Mouse (Mus musculus): Measurements from ENCODE around the gene Cfap299. TPM values are rescaled to one million over a fixed set of nuclear protein-coding genes. Genes with fewer than 3 reads are reported as not detected.

The Cfap299 gene
- polyA plus RNA-seq, 1 experiment from 2014 or later = not detected

DNA sequence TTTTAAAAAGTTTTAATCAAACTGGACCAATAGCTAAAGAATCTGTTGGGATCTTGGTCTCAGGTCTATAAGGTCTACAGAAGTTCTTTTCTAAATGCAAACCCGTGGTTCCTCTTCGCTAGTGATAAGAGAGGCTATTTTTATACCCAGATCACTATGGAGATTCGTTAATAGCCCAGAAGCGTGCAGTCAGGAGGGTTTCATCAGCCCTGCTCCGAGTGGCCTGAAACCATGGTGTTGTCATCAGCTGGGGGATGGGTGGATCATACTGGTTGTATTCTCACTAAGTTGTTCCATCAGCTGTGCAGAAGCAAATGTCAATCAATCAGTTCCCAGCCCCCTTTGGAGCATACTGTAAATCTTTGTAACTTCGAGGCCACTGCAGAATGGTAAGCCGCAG, 193.9 kb downstream of the Cfap299 start:
- no peaks in the 10 kb centered on the region; the same call in 1 of the 2 replicates for H3K4me1 ChIP-seq (replicated peaks; ENCODE audit: control insufficient read depth, insufficient read depth, low read length)
- ATAC-seq (replicated peaks; ENCODE audit: low FRiP score, low TSS enrichment, low read depth) (no peak), DNase-seq (ENCODE audit: low spot score) (no peak)
- H3K27ac ChIP-seq (ENCODE audit: low read depth) = no peak overlapping the region
- H3K36me3 ChIP-seq (ENCODE audit: control insufficient read depth, insufficient read depth, low read length) = no peaks in the 10 kb centered on the region
- H3K4me3 ChIP-seq (ENCODE audit: low read depth, low read length) = no peak overlapping the region
- H3K9me3 ChIP-seq (ENCODE audit: control insufficient read depth, low read length) = no peaks in the 10 kb centered on the region
- H3K9ac ChIP-seq (ENCODE audit: low read length) = no peak overlapping the region
- whole genome bisulfite sequencing = 85% methylated on average over 7 of the region's 7 CpGs
- H3K4me2 ChIP-seq (ENCODE audit: low read length) = no peak overlapping the region
- no peaks in the 10 kb centered on the region for H3K27me3 ChIP-seq (replicated peaks; ENCODE audit: control insufficient read depth, insufficient read depth, low read length)

GRCm38 (mm10) chr5:98523783-98524182, 194.7 kb downstream of the Cfap299 start:
- H3K36me3 ChIP-seq (ENCODE audit: control insufficient read depth, insufficient read depth, low read length) = no peaks in the 10 kb centered on the region
- H3K27ac ChIP-seq (ENCODE audit: low read depth) = no peak overlapping the region
- WGBS = 90% methylated on average over 1 of the region's 1 CpGs
- H3K9me3 ChIP-seq (ENCODE audit: control insufficient read depth, low read length) = no peaks in the 10 kb centered on the region
- ATAC-seq (replicated peaks; ENCODE audit: low FRiP score, low TSS enrichment, low read depth) (no peak), DNase-seq (ENCODE audit: low spot score) (no peak)
- no peaks in the 10 kb centered on the region; the same call in 1 of the 2 replicates for H3K4me1 ChIP-seq (replicated peaks; ENCODE audit: control insufficient read depth, insufficient read depth, low read length)
- H3K4me3 ChIP-seq (ENCODE audit: low read depth, low read length) = no peak overlapping the region
- no peak overlapping the region for H3K9ac ChIP-seq (ENCODE audit: low read length)
- no peak overlapping the region for H3K4me2 ChIP-seq (ENCODE audit: low read length)
- no peaks in the 10 kb centered on the region for H3K27me3 ChIP-seq (replicated peaks; ENCODE audit: control insufficient read depth, insufficient read depth, low read length)

DNA sequence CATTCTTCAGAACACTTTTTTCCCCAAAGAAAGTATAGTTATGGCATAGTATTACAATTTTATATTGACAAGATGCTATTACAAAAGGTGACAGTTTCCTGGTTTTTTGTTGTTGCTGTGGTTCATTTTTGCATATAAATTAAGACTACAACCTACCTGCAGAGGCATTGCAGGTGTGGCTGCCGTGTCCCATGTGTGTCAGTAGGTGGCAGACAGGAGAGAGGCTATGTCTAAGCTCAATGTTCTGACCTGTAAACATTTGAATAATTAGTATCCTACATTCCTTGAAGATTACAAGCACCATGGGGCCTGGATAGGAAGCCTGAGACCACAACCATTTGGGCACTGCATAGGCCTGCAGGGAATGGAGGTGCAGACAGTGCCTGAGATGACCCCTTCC, 212.2 kb downstream of the Cfap299 start:
- 91% methylated on average over 1 of the region's 1 CpGs for WGBS
- no peaks in the 10 kb centered on the region for H3K9me3 ChIP-seq (ENCODE audit: control insufficient read depth, low read length)
- no peaks in the 10 kb centered on the region for H3K27me3 ChIP-seq (replicated peaks; ENCODE audit: control insufficient read depth, insufficient read depth, low read length)
- H3K4me2 ChIP-seq (ENCODE audit: low read length) = no peak overlapping the region
- H3K4me3 ChIP-seq (ENCODE audit: low read depth, low read length) = no peak overlapping the region
- no peak overlapping the region for H3K27ac ChIP-seq (ENCODE audit: low read depth)
- DNase-seq (ENCODE audit: low spot score) (no peak), ATAC-seq (replicated peaks; ENCODE audit: low FRiP score, low TSS enrichment, low read depth) (no peak)
- H3K36me3 ChIP-seq (ENCODE audit: control insufficient read depth, insufficient read depth, low read length) = no peaks in the 10 kb centered on the region
- no peak overlapping the region for H3K9ac ChIP-seq (ENCODE audit: low read length)
- no peaks in the 10 kb centered on the region for H3K4me1 ChIP-seq (replicated peaks; ENCODE audit: control insufficient read depth, insufficient read depth, low read length)

DNA sequence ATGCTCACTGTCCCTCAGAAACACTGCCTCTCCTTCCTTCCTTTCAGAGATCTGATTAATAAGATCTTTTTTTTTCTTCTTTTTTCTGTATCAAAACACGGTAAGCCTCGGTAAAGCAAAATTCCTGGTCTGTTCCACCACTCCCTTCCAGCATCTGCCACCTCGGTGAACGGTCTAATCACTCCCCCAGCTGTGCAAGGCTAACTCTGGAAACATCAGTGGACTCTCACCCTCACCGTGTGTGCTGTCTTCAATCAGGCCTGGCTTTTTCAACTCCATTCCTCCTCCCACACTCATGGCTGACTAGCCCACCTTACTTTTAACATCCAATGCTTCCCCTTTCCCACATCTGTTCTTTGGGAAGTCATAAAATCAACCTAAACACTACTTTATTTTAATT, 221.2 kb downstream of the Cfap299 start:
- H3K4me1 ChIP-seq (replicated peaks; ENCODE audit: control insufficient read depth, insufficient read depth, low read length) = 0 out of 2 replicates have a peak, but pooled peaks cover 3% of the 10 kb centered on the region
- no peaks in the 10 kb centered on the region for H3K36me3 ChIP-seq (ENCODE audit: control insufficient read depth, insufficient read depth, low read length)
- H3K27me3 ChIP-seq (replicated peaks; ENCODE audit: control insufficient read depth, insufficient read depth, low read length) = no peaks in the 10 kb centered on the region
- no peak overlapping the region for H3K4me2 ChIP-seq (ENCODE audit: low read length)
- H3K4me3 ChIP-seq (ENCODE audit: low read depth, low read length) = no peak overlapping the region
- H3K9ac ChIP-seq (ENCODE audit: low read length) = no peak overlapping the region
- no peaks in the 10 kb centered on the region for H3K9me3 ChIP-seq (ENCODE audit: control insufficient read depth, low read length)
- ATAC-seq (replicated peaks; ENCODE audit: low FRiP score, low TSS enrichment, low read depth) (no peak), DNase-seq (ENCODE audit: low spot score) (no peak)
- WGBS = 40% methylated on average over 5 of the region's 5 CpGs
- H3K27ac ChIP-seq (ENCODE audit: low read depth) = no peak overlapping the region

DNA sequence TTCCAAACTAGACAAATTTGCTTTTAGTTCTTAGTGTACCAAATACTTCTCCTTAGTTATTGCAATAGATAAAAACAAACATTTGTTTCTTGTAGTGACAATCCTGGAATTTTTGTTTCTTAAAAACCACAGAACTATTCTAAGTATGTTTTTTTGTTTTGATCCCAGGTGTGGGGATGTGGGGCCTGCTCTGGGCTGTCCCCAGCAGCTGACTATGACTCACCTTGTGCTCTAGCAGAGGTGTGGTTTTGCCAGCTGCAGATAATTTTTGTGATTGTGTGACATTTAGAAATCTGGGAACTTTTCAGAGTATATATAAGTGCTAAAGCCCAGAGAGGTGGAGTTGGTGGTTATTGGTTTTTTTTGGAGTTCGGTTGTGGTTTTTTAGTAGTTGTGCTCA, 221.8 kb downstream of the Cfap299 start:
- H3K4me3 ChIP-seq (ENCODE audit: low read depth, low read length) = no peak overlapping the region
- no peak overlapping the region for H3K9ac ChIP-seq (ENCODE audit: low read length)
- no peak overlapping the region for H3K27ac ChIP-seq (ENCODE audit: low read depth)
- 76% methylated on average over 1 of the region's 1 CpGs for WGBS
- no peak overlapping the region for H3K4me2 ChIP-seq (ENCODE audit: low read length)
- H3K27me3 ChIP-seq (replicated peaks; ENCODE audit: control insufficient read depth, insufficient read depth, low read length) = no peaks in the 10 kb centered on the region
- H3K36me3 ChIP-seq (ENCODE audit: control insufficient read depth, insufficient read depth, low read length) = no peaks in the 10 kb centered on the region
- no peaks in the 10 kb centered on the region for H3K9me3 ChIP-seq (ENCODE audit: control insufficient read depth, low read length)
- H3K4me1 ChIP-seq (replicated peaks; ENCODE audit: control insufficient read depth, insufficient read depth, low read length) = 0 out of 2 replicates have a peak, but pooled peaks cover 3% of the 10 kb centered on the region
- no peak for ATAC-seq (replicated peaks; ENCODE audit: low FRiP score, low TSS enrichment, low read depth)
- DNase-seq (ENCODE audit: low spot score) = no peak

DNA sequence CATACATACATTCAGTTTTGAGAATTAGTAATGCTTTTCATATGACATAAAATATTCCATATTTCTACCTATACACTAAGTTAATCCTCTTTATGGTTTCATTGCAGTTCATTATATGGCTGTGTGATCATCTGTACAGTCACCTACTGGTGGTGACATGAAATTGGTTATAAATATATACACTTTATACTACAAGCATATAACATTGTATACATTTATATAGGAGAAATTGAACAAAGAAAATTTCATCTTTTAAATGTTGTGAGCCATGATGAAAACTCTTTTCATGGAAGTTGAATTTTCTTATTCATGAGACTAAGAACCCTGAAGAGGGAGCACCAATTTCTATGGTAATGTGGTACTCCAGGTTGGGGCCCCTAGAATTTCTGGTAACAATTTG, 223.3 kb downstream of the Cfap299 start, which contains the start of gene Gm11111:
Gm11111 (plus strand) TSS at position 301 of the 400 bp plus-strand sequence.
- no peak within 1 kb of the TSS for H3K4me3 ChIP-seq (ENCODE audit: low read depth, low read length)
- H3K4me1 ChIP-seq (replicated peaks; ENCODE audit: control insufficient read depth, insufficient read depth, low read length) = 0 out of 2 replicates have a peak, but pooled peaks cover 3% of the 10 kb centered on the region
- H3K27me3 ChIP-seq (replicated peaks; ENCODE audit: control insufficient read depth, insufficient read depth, low read length) = no peaks in the 10 kb centered on the region
- no peaks in the 10 kb centered on the region for H3K36me3 ChIP-seq (ENCODE audit: control insufficient read depth, insufficient read depth, low read length)
- H3K9ac ChIP-seq (ENCODE audit: low read length) = no peak within 1 kb of the TSS
- H3K27ac ChIP-seq (ENCODE audit: low read depth) = no peak within 1 kb of the TSS
- no peak for DNase-seq (ENCODE audit: low spot score)
- ATAC-seq (replicated peaks; ENCODE audit: low FRiP score, low TSS enrichment, low read depth) = no peak
- no peak within 1 kb of the TSS for H3K4me2 ChIP-seq (ENCODE audit: low read length)
- H3K9me3 ChIP-seq (ENCODE audit: control insufficient read depth, low read length) = no peaks in the 10 kb centered on the region

DNA sequence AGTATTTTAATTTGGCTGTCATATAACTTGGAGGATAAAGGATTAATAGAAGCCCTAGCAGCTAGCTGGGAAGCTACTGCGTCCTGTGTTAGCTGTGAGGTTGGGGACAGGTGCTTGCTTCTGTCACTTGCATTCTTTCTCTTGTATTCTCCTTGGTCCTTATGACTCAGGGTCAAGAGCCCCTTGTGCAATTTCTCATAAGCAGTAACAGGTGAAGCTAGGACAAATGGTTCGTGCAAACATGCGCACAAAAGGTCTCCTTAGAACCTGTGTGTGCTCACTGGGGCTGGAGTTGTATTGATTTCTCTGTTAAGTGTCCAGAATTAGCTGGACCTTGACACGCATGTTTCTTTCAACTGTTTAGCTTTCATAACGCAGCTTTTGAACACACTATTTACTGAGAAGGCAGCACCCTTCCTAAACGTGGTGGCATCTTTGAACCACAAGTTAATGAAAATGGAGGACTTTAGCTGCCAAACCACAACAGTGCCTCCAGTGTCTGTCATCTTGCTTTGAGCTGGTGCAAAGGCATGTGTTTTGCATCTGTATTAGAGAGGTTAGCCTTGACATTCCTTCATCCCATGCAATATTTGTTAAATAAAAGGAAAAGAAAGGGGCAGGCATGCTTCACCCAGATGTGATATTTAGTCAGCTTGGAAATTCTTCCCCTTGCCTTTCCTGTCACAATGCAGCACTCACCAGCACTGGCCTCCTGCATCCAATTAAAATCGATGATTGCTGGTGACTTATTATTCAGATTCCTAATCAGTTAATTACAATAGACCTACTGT, 223.9 kb downstream of the Cfap299 start:
- Histone ChIP-seq H3K4me2 (ENCODE audit: low read length) (no peak overlapping the region), H3K9me3 (ENCODE audit: control insufficient read depth, low read length) (no peaks in the 10 kb centered on the region), H3K9ac (ENCODE audit: low read length) (no peak overlapping the region), H3K27me3 (replicated peaks; ENCODE audit: control insufficient read depth, insufficient read depth, low read length) (no peaks in the 10 kb centered on the region), H3K4me3 (ENCODE audit: low read depth, low read length) (no peak overlapping the region), H3K36me3 (ENCODE audit: control insufficient read depth, insufficient read depth, low read length) (no peaks in the 10 kb centered on the region), H3K4me1 (replicated peaks; ENCODE audit: control insufficient read depth, insufficient read depth, low read length) (0 out of 2 replicates have a peak, but pooled peaks cover 3% of the 10 kb centered on the region), H3K27ac (ENCODE audit: low read depth) (no peak overlapping the region)
- no peak for DNase-seq (ENCODE audit: low spot score)
- ATAC-seq (replicated peaks; ENCODE audit: low FRiP score, low TSS enrichment, low read depth) = no peak
- 65% methylated on average over 7 of the region's 7 CpGs for WGBS

DNA sequence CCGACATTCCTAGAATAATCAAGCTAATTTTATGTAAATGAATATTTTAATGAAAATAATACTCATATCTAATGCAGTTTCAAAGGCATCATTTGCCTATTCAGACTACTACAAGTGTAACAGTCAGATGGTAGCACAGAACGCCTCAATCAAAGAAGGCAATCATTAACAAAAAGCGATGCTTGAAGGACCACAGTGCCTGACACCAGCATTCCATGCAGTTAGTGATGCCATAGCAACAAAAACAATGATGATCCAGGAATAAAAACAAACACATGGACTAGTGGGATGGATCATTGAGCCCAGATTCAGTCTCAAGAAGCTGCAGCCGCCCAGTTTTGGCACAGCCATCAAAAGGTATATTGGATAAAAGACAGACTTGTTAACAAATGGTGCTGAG, 232.2 kb downstream of the Cfap299 start:
- WGBS = 84% methylated on average over 4 of the region's 4 CpGs
- Histone ChIP-seq H3K4me2 (ENCODE audit: low read length) (no peak overlapping the region), H3K27ac (ENCODE audit: low read depth) (no peak overlapping the region), H3K36me3 (ENCODE audit: control insufficient read depth, insufficient read depth, low read length) (no peaks in the 10 kb centered on the region), H3K4me1 (replicated peaks; ENCODE audit: control insufficient read depth, insufficient read depth, low read length) (no peaks in the 10 kb centered on the region), H3K27me3 (replicated peaks; ENCODE audit: control insufficient read depth, insufficient read depth, low read length) (no peaks in the 10 kb centered on the region), H3K9me3 (ENCODE audit: control insufficient read depth, low read length) (no peaks in the 10 kb centered on the region), H3K9ac (ENCODE audit: low read length) (no peak overlapping the region), H3K4me3 (ENCODE audit: low read depth, low read length) (no peak overlapping the region)
- DNase-seq (ENCODE audit: low spot score) (no peak), ATAC-seq (replicated peaks; ENCODE audit: low FRiP score, low TSS enrichment, low read depth) (no peak)

DNA sequence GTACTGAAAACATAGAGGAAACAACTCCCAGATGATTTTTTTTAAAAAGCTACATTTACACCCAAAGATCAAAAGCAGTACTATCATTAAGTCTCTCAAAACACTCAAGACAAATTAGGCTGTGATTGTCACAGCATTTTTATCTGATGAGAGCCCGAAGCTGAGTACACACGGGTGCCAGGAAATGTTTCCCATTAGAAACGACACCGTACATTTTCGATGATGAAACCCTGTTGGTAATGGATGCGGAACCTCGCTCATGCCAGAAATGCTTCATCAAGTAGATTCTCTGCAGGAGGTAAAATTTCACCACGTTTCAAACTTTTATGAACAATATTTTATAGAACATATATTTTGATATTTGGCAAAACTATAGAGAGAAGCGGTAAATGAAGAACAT, 233.7 kb downstream of the Cfap299 start:
- Histone ChIP-seq H3K4me1 (replicated peaks; ENCODE audit: control insufficient read depth, insufficient read depth, low read length) (peaks cover 4% of the 10 kb centered on the region; the same call in 1 of the 2 replicates), H3K27ac (ENCODE audit: low read depth) (no peak overlapping the region), H3K9ac (ENCODE audit: low read length) (no peak overlapping the region), H3K4me3 (ENCODE audit: low read depth, low read length) (no peak overlapping the region), H3K9me3 (ENCODE audit: control insufficient read depth, low read length) (no peaks in the 10 kb centered on the region), H3K36me3 (ENCODE audit: control insufficient read depth, insufficient read depth, low read length) (no peaks in the 10 kb centered on the region), H3K27me3 (replicated peaks; ENCODE audit: control insufficient read depth, insufficient read depth, low read length) (no peaks in the 10 kb centered on the region), H3K4me2 (ENCODE audit: low read length) (no peak overlapping the region)
- no peak for DNase-seq (ENCODE audit: low spot score)
- 82% methylated on average over 9 of the region's 9 CpGs for WGBS
- no peak for ATAC-seq (replicated peaks; ENCODE audit: low FRiP score, low TSS enrichment, low read depth)

All from intestine, embryonic 14.5 days (tissue).